Mouse (Mus musculus) thymus, postnatal 25 days (tissue): ENCODE results near the gene Mrto4.
A peak's percentile ranks its signal among the peaks of the same experiment; 100 is the strongest.
"Not testable (repeated sequence)": the region's sequence is repeated elsewhere in the genome, so short reads cannot be mapped to it uniquely, and the experiment has no call there.

ENCODE experiments used
- DNase-seq: peaks from one replicate; pipeline ENCODE4 v3.0.0; 2022

Mrto4 gene

DNA sequence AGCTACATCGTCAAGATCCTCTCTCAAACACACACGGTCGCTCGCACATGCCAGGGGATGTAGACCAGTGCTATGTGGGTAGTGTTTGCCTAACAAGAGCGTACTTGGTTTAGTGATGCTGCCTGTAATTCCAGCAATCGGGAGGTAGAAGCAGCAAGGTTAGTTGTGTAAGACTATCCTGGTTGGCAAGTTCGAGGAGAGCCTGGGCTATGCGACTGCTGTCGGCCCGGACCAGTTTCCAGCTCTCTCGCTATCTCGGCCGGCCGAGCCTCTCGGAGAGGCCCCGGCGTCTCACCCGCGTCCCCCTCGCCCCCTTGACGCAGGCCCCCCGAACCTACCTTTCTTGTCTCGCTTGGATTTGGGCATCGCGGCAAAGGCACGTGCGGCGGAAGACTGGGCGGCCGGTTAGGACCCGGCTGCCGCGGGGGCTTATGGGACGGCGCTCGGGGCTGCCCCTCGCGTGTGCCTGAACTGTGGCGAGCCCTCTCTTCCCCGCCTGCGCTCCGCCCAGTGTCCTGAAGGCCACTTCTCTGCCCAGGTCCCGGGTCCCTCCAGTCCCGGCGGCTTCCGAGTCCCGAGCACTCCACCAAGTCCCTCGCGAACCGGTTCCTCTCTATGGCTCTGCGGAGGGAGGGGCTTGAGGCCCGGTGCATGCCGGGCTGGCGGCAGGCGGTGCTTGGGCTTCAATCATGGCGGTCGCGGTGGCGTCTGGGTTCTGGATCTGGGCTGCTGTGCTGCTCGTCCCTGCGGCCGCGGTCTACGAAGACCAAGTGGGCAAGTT is at the start of gene Mrto4, which contains the start of the genes Emc1 and Ubr4:
Gene Mrto4 (minus strand): TSS at position 646 of the 781 bp plus-strand sequence.
Gene Emc1 (plus strand): TSS at position 657 of the 781 bp plus-strand sequence.
Gene Ubr4 (plus strand): TSS at position 679 of the 781 bp plus-strand sequence.
- DNase-seq, result peak; percentile 82

DNA sequence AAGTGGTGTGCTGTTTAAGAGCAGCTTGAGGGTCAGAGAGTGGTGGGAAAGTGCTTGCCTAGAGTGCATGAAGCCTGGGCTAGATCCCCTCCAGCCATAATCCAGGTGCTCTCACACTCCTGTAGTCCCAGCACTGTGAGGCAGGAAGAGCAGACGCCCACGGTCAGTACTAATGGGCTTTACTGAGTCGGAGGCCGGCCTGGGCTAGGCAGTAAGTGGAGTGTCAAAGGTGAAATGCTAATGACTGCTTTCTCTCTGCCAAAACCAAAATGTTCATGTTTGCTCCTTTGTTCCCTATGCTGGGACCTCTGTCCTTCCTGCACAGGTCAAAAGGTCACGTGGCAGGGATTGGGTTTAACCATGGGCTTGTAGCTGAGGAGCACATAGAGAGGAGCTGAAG is 48.1 kb upstream of the Mrto4 start:
- no peak for DNase-seq

DNA sequence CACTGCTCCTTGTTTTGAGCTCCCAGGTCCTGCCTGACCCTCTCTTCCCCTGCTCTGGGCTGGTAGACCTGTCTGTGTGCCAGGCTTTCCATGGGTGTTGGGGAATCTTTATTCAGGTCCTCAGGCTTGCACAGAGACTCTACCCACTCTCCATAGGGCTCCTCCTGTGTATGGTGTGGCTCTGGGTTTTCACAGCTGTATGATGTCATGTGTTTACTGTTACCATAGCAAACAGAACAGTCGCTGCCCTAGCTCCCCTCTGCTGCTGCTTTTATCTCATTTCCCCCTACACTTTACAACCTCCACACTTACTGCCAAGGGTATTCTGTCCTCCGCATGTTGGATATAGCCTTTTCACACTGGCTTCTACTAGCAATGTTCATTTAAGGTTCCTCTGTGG is 43.1 kb upstream of the Mrto4 start:
- DNase-seq, result no peak

DNA sequence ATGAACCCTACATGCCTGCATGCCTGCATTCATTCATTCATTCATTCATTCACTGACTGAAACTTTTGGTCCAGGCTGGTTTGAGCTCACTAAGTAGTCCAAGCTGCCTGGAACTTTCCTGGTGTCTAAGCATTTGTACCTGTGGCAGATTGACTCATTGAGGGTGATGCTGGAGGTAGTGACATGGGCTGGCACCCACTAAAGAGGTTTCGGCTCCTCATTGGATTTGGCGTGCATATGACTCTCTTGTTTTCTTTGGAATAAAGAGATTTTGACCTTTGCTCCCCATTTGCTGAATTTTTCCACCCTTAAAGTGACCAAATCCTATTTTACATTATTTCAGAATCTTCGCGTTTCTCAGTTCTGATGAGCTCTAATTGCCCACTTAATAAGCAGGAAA is 37.2 kb upstream of the Mrto4 start:
- DNase-seq, result no peak

DNA sequence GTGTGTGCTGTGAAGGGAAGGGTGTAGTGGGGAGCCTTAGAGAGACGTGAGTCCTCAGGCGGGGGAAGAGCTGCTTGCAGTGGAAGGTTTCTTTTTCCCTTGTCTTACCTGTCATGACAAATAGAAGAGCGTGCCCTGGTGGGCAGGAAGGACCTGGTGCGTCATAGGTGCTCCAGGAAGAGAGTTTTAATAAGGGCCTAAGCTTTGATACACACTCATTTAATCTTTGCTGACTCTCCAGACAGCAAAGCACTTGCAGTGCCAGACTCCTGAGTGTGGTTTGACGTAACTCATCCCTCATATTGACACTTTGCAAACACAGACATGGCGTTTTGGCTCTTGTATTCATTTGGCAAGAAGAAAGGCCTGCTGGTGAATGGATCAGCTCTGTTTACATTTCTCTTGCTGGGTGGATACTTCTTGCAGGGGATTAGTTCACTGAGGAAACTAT is 34.5 kb upstream of the Mrto4 start:
- no peak for DNase-seq

DNA sequence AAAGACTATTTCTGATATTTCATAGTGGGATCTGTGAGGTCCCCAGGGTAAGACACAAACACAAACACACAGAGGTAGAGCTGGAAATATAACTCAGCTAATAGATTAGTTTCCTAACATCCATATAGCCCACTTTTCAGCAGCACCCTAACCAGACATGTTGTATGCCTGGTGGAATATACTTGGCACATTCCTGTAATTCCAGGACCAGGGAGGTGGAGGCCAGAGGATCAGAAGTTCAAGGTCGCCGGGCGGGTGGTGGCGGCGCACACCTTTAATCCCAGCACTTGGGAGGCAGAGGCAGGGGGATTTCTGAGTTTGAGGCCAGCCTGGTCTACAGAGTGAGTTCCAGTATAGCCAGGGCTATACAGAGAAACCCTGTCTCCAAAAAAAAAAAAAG is 33.5 kb upstream of the Mrto4 start:
- DNase-seq, result not testable (repeated sequence)

DNA sequence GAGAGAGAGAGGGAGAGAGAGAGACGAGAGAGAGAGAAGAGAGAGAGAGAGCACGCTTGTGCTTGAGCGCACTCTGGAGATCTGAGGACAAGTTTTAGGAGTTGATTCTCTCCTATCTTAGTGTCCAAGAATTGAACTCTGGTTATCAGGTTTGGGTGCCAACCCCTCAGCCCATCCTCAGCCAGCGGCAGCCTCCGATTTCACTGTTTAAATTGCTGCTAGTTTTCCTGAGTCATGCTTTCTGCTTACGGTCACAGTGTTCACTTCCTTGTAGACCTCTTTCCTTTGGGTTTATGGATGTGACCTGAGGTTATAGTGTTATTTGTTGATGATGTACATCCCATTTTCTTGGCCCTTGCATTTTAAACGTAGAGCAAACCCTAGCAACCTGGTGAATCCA is 29.9 kb upstream of the Mrto4 start:
- DNase-seq, result no peak

DNA sequence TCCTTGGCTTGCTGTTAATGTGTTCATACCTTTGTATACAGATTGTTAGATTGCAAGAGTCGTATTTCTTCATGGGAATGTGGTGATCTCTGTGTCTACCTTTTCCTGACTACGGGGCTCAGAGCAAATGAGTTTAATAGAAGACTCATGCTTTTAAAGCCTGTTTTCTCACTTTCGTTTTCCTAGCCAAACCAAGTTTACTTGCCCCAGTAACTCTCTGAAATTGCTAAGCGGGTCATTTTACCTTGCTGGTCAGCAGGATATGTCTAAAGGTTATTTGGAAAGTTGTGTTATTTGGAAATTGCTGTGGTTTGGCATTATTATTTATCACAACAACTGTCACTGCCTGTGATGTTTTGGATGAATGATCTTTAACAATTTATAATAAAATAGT is 29.1 kb upstream of the Mrto4 start:
- no peak for DNase-seq

DNA sequence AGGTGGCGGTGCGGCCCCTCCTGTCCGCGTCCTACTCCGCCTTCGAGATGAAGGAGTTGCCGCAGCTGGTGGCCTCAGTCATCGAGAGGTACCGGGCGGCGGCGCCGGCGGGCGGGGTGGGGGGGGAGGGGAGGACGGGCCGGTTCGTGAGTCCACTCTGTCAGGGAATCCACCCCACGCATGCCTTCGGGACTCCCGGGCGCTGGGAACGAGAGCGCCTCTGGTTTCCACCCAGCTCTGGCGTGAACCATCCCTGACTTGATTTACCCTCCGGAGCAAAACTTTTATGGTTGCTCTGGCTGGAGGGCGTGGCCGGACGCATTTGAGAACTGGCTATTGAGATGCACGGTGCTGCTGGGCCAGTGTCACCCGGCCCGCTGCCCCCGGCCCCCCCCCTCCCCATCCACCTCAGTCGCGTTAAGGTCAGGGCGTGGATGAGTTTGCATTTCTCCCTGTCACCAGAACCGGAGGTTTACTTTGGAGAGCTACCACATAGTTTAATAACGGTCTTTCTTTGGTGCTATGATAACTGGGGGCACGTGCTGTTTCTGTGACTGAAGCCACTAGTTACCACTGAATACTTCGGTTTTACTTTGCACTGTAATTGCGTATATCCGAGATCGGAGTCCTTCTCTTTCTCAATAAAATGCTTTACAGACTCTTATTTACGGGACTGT is 28.5 kb upstream of the Mrto4 start:
- DNase-seq, result no peak

DNA sequence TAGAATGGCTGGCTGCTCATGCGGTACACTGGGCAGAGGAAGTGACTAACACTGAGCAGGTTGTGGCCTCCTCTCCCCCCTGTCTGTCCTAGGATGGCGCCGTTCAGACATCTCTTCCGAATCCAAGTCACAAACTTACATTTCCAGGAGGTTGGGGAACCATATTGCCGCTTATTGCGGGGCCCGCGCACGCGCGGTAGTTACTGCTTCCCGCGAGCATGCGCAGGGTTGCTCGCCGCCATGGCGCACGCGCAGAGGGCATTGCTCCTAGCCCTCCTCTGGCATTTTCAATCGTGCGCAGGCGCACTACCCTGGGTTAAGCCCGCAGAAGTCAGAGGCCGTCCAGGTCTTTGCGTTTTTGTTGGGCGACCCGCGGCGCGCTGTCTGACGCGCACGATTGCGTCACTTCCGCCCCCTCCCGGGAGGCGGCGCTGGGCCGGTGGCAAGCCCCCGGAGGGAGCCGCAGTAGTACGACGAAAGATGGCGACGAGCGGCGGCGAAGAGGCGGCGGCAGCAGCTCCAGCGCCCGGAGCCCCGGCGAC is 27.9 kb upstream of the Mrto4 start:
- peak; percentile 100 for DNase-seq

DNA sequence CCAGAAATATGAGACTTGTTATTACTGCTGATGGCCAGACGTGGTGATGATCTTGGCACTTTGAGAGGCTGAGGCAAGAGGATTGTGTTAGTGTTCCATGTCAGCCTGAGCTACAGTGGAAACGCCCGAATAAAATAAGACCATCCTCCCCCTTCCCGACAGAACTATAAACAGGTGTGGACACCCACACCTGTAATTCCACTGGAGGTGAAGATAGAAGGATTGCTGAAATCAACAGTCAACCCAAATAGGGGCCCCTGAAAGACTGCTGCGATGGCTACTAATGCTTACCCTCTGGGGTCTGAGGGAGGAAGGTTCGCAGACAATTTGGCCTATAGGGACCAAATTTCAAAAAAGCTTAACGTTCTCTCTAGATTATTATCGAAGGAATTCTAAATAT is 27.3 kb upstream of the Mrto4 start:
- DNase-seq, result peak; percentile 2

DNA sequence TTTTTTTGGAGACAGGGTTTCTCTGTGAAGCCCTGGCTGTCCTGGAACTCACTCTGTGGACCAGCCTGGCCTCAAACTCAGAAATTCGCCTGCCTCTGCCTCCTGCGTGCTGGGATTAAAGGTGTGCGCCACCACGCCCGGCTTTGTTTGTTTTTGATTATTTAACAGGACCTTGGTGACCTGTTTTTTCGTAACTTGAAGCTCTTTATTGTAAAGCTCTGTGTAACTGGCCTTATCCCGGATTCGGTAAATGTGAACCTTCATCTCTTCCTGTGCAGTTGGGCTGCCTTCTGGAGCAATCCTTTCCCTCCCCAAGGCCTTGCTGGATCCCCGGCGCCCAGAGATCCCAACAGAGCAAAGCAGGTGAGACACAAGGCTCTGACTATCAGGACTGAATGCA is 21.2 kb upstream of the Mrto4 start:
- DNase-seq, result no peak

DNA sequence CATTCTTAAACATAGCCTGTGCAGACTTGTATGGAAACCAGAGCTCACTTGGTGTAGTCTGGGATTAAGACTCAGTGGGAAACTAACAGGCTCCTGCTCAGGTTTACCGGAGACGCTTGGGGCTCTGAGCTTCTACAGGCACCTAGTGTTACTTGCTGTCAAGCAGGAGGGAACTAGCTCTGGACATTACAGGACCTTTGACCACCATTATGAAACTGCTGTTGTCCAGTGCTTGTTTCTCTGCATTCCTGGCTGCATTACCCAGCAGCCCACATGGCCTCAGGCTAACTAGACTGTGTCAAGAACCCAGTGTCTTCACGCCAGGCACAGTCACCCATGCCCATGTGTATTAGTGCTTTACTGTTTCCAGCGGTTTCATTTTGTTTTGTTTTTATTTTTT is 20.8 kb upstream of the Mrto4 start:
- no peak for DNase-seq

DNA sequence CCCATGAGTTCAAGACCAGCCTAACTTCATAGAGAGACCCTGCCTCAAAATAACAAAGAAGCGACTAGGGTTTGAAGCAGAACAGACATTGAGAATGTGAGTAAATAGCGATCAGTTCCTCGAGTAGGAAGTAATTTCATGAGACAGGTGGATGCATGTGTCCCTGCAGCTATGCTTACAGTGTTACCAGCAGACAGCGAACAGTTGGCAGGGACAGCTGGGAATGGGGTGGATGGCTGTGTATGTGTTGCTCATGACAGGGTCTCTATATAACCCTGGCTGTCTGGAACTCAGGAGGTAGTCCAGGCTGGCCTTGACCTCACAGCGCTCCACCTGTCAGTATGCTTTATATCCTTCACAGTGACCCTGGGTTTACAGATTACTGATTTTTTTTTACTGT is 15.7 kb upstream of the Mrto4 start:
- no peak for DNase-seq

DNA sequence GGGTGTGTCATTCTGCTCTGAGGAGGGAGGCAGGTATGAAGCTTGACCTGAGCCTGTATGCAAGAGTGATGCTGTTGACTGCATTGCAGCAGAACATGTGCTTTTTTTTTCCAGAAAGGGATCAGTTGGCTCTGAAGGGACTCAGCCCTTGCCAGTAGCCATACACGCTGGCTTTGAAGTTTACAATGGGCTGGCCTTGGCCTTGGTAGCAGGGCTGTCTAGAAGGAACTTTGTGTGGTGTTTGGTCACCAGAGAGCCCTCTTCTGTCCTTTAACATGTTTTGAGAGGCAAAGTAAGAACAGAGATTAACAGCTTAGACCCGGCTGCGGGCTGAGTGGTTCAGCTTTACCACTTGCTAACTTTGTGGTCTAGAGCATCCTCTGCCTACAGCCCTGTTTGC is 15.0 kb upstream of the Mrto4 start:
- DNase-seq, result no peak

DNA sequence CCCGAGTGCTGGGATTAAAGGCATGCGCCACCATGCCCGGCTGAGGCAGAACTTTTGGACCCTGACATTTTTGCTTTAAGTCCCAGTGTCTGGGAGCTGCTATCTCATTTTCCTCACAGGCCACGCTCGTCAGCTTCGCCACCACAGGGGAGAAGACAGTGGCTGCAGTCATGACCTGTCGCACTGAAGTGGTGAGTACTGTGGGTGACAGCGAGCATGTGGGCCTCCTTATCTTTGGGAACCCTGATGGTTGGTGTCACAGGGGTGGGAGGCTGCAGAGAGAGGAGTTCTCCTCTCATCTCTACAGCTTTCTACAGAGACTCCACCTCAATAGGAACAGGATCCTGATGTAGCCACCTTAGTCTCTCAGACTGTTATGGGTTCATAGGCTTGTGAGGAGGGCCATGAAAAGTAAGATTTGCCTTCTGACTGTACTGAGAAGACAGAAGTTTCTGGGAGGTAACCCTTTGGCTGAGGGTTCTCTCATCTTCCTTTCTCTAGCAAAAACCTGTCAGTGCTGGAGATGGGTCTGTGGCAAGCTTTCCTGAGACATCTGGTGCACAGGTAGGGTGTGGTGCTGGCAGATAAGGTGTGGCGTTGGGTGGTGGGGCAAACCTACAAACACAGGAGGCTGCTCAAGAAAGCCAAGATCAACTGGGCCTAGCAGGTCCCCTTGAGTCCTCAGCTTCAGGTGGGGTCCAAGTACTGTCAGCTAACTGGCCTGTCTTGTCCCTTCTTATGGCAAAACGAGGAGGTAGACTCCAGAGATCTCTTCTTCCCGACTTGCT is 8.6 kb upstream of the Mrto4 start:
- DNase-seq, result no peak

DNA sequence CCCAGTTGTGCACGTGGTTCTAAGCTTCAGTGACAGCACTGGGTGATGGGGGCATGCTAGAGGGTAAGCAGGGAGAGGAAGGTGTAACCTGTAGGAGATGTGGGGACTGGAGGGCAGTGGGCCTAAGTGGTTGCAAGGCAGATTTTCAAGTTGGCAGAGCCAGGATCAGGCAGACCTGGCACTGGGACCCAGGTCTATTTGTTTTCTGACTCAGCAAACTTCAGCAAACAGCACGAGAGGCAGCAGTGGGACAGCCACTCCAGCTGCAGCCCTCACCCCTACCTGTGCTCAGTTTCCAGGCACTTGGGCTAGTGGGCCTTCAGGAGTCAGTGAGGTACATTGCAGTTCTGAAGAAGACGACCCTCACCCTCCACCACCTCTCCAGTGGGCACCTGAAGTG is 4.8 kb upstream of the Mrto4 start:
- DNase-seq, result no peak

DNA sequence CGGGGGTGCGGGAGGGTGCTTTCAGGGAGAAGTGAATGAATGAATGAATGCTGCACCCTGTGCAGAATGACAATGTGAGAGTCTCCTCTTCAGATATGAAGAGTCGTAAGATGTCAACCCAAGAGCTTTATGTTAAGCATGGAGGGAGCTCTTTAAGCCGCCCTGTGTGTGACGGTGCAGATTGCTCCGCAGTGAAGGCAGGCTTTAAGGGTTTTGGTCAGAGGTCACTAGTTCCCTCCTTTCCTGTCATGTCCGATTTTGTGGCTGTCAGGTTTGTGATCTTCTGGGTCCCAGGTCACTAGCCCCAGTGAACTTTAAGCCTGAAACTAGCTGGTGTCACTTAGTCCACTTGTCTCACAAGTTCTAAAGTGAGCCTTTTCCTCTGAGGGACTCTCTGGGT is 456 bp upstream of the Mrto4 start:
- no peak for DNase-seq

DNA sequence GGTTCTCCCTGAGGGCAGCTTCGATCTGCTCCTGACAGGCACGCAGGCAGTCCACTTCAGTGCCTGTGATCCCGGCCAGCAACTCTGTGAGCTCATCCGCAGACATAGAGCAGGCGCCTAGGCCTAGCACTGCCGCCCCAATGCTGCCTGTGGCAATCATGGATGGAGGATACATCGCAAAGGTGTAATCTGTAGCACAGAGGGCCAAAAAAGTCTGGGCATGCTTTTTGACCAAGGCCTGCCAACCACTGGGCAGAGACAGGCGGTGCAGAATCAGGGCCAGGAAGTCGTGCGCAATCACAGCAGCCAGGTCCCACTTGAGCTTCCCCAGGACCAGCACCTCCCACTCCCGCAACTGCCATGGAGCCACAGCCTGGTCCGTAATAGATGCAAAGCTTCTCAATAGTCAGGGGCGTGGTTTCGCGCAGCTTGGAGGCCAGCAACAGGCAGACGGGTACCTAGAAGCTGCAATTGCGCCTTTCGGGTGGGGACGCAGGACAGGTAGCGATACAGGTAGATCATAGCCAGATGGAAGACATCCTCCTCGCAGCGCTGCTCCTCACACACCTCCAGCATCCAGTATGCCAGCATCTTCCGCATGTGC is 6.9 kb downstream of the Mrto4 start:
- no peak for DNase-seq

DNA sequence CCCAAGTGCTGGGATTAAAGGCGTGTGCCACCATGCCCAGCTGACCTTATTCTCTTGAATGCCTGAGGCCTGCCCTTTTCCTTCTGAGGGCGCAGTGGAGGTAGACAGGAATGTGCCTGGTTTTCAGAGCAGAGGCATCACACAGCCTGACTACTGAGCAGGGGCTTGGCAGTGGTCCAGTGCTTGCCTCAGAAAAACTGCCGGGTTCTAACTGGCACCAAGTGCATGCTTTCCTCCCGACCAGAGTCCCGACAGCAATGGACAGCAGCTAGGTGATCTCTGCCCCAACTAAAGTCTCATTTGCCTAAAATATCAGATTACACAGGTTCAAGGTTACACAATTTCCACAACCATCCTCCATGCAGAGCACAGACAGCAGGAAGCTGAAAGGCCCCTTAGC is 8.7 kb downstream of the Mrto4 start:
- DNase-seq, result no peak

DNA sequence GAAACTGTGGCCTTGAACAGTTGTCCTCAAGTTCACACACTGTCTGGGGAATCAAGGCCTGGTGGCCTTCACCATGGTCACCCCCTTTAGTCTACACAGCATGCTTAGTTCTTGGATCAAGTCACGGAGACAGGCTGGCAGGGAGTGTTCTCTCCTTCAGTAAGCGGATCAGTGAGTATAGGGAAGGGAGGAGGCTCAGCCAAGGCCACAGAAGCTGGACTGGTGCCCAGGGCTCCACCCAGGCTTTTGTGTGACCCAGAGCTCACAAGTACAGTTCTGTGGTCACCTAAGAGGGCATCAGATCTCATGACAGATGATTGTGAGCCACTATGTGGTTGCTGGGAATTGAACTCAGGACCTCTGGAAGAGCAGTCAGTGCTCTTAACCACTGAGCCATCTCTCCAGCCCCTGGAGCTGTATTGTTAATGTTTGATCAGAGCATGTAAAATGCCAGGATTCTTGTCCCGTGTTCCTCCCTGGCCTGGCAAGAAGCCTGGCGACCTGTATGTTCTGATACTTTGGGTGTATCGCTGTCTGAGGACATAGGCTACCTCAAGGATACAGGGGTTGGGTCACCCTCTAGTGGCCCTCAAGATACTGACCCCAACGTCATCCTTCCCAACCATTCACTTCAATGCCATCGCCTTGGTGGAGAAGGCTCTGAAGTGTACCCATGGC is 10.7 kb downstream of the Mrto4 start:
- no peak for DNase-seq

DNA sequence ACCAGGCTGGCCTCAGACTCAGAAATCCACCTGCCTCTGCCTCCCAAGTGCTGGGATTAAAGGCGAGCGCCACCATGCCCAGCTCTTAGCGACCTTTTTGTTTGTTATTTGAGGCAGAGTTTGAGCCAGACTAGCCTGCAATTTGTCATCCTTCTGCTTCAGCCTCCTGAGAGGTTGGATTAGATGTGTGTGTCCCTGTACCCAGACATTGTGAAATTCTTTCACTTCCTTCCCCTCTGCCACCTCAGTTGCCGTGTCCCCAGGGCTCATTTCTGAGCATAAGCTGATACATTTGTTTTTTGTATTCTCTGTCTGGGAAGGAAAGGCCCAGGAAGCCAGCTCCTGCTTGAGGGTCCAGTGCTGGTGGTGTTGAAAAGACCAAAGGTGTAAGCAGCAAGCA is 11.5 kb downstream of the Mrto4 start:
- no peak for DNase-seq
